Mouse (Mus musculus) left cerebral cortex, adult 8-10 months (tissue): ENCODE data around the gene Gm6588. TPM values are rescaled to one million over a fixed set of nuclear protein-coding genes. Genes with fewer than 3 reads are reported as not detected.
A peak's percentile ranks its signal among the peaks of the same experiment; 100 is the strongest.
"Not testable (repeated sequence)": the region's sequence is repeated elsewhere in the genome, so short reads cannot be mapped to it uniquely, and the experiment has no call there.

Source experiments
- DNase-seq, 2 experiments: peaks; one replicate each; pipeline ENCODE4 v3.0.0; 2022; ENCODE audit warnings: low spot score in 2 of 2
- total RNA-seq, 4 experiments: library from RNA; stranded (reverse); gene quantifications; 2 replicates each; pipeline ENCODE4 v1.2.4; 2022

The Gm6588 gene
- not detected for total RNA-seq

- no peak for DNase-seq
Measured at GRCm38 (mm10) chr5:112448747-112449440, at the start of gene Gm6588. Gm6588 (plus strand) TSS chr5:112449426.

GRCm38 (mm10) chr5:112402437-112402836 lies 46.8 kb upstream of the Gm6588 start:
- DNase-seq, result no peak

GRCm38 (mm10) chr5:112406017-112406416 lies 43.2 kb upstream of the Gm6588 start:
- no peak for DNase-seq

- DNase-seq, result no peak
Measured at GRCm38 (mm10) chr5:112409274-112409673, 40.0 kb upstream of the Gm6588 start.

- no peak for DNase-seq
Measured at GRCm38 (mm10) chr5:112411072-112411471, 38.2 kb upstream of the Gm6588 start.

GRCm38 (mm10) chr5:112411514-112412335 lies 37.5 kb upstream of the Gm6588 start:
- DNase-seq, result peak in 1 of 2 experiments; percentile 68

GRCm38 (mm10) chr5:112412781-112413180 lies 36.4 kb upstream of the Gm6588 start:
- not testable (repeated sequence) for DNase-seq

GRCm38 (mm10) chr5:112416673-112417072 lies 32.6 kb upstream of the Gm6588 start:
- DNase-seq, result no peak

- no peak for DNase-seq
Measured at GRCm38 (mm10) chr5:112418023-112418422, 31.2 kb upstream of the Gm6588 start.

GRCm38 (mm10) chr5:112419535-112419934 lies 29.7 kb upstream of the Gm6588 start:
- no peak for DNase-seq

- no peak for DNase-seq
Measured at GRCm38 (mm10) chr5:112426635-112427034, 22.6 kb upstream of the Gm6588 start.

GRCm38 (mm10) chr5:112427283-112427682 lies 21.9 kb upstream of the Gm6588 start:
- peak in 1 of 2 experiments; percentile 70 for DNase-seq

- peak in 1 of 2 experiments; percentile 60 for DNase-seq
Measured at GRCm38 (mm10) chr5:112428944-112429343, 20.3 kb upstream of the Gm6588 start.

- DNase-seq, result no peak
Measured at GRCm38 (mm10) chr5:112431120-112431775, 18.0 kb upstream of the Gm6588 start.

- no peak for DNase-seq
Measured at GRCm38 (mm10) chr5:112432033-112432432, 17.2 kb upstream of the Gm6588 start.

- peak in 1 of 2 experiments; percentile 92 for DNase-seq
Measured at GRCm38 (mm10) chr5:112433004-112433403, 16.2 kb upstream of the Gm6588 start.

GRCm38 (mm10) chr5:112438535-112438934 lies 10.7 kb upstream of the Gm6588 start:
- DNase-seq, result no peak

GRCm38 (mm10) chr5:112453088-112453487 lies 3.9 kb downstream of the Gm6588 start:
- no peak for DNase-seq

GRCm38 (mm10) chr5:112454966-112455555 lies 5.8 kb downstream of the Gm6588 start:
- no peak for DNase-seq

- no peak for DNase-seq
Measured at GRCm38 (mm10) chr5:112459903-112460302, 10.7 kb downstream of the Gm6588 start.

GRCm38 (mm10) chr5:112466331-112466730 lies 17.1 kb downstream of the Gm6588 start:
- DNase-seq, result no peak
